Mouse (Mus musculus) embryonic fibroblast, embryonic 13.5 days (primary cell): ENCODE results near the gene Slc27a4.

Source experiments
- CTCF ChIP-seq: IDR thresholded peaks from 2 replicates; pipeline ENCODE4 v1.5.1; 2011; ENCODE audit warnings: mild to moderate bottlenecking, control low read depth, low read length, moderate library complexity, borderline replicate concordance; ENCODE audit not compliant: insufficient read depth
- POLR2A ChIP-seq: IDR thresholded peaks from 2 replicates; pipeline ENCODE4 v1.6.1; 2011; ENCODE audit warnings: low read depth, mild to moderate bottlenecking, control low read depth, low read length, moderate library complexity

GRCm38 (mm10) chr2:29852957-29853485, 50.6 kb downstream of the Slc27a4 start:
- TF ChIP-seq CTCF, result no peak
- TF ChIP-seq POLR2A, result no peak
